Mouse (Mus musculus): Measurements from ENCODE around the gene Tspan12.
"Not testable (repeated sequence)": the region's sequence is repeated elsewhere in the genome, so short reads cannot be mapped to it uniquely, and the experiment has no call there.

Tspan12 gene

DNA sequence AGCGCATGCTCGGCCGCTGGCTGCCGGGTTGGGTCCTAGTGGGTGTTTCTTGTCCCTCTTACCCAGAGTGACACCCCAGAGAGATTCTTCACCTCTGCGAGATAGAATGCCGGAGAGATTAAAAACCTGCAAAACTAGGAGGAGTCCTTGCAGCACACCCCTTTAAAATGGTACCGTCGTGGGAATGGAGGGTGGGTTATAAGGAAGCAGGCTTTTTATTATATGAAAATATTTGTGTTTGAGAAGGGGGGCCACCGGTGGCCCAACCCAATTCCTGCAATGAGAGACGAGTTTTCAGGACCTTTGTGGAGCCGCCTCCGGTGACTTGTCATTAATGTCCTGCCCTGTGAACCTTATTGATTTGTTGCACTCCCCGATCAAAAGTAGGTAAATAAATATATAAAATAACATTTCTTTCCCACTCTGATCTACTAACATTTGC, at the start of gene Tspan12:
Tspan12 (minus strand) TSS at position 172 of the 442 bp plus-strand sequence.
- no peak for DNase-seq (ENCODE audit: low spot score in 2 of 2)

DNA sequence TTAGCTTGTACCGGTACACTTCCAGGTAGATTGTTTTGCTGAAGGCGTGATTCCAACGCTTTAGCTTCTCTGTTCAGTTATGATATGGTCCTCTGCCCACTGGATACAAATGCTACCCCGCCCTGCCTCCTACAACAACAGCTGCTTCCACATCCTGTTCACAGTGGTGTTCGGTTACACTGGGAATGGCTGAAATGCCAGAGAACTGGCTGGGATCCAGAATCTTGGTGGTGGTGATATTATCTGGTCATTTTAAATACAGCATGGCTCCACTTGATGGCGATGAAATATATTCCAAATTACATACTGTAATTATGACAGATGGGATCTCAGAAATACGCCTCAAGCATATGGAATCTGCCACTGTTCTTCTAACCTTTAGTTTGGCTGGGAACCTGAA, 42.1 kb upstream of the Tspan12 start:
- no peak for DNase-seq (ENCODE audit: low spot score in 2 of 2)

DNA sequence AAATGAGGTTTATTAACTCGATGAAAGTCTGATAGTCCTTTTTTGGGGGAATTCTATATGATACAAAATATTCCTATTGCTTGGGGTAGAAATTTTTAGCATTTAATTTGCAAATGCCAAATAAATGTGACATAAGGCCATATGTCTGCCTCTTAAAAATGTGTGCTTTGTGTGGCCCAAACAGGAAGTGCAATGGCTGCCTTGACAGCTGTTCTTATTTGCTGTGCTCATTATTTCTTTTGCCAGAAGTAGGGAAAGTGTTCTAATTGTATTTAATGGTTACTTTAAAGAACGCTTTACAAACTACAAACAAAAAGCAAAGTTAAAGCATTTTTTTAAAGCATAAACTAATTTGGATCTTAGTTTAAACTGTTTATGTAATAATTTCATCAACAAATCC, 36.8 kb upstream of the Tspan12 start:
- DNase-seq (ENCODE audit: low spot score in 2 of 2), result no peak

DNA sequence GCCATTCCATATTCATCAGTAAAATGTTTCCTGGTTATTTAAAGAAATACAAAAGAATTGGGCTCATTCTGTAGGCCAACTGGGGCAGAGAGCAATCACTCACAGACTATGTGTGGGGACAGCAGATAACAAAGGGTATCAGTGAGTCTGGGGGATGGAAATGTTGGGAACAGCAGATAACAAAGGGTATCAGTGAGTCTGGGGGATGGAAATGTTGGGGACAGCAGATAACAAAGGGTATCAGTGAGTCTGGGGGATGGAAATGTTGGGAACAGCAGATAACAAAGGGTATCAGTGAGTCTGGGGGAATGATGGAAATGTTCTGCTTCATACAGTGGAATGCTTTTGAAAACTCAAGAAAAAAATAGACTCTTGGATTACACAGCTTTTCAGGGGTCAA, 35.7 kb upstream of the Tspan12 start:
- not testable (repeated sequence) for DNase-seq (ENCODE audit: low spot score in 2 of 2)

DNA sequence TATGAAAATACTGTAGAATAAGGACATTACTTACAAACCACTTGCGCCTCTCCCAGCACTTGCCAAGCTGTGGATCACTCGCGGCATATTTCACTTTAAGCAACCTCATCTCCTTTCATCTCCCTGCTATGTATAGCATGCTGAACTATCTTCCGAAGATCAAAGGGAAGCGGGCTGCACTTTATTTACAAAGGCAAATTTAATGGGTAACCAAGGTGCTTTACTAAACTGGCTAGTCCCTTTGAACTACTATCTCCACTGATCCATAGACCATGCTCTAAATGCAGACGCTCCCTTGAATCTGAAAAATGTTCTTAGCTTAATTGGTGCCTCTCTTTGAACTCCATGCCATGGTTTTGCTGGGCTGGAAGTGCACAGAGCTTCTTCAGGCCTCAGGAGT, 27.2 kb upstream of the Tspan12 start:
- no peak for DNase-seq (ENCODE audit: low spot score in 2 of 2)

DNA sequence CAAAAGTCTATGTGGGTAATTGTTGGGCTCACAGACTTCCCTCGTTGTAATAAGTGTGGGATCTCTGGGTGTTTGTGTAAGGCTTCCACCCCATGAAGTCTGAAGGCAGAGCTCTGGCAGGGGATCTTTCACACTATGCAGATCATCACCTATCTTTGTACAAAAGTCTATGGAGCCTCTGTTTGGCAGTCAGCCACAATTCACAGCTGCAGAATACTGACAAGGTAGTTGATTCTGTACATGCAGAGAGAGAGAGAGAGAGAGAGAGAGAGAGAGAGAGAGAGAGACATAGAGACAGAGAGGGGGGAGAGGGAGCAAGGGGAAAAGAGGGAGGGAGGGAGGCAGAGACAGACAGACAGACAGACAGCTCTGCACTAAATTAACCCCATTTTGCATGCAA, 15.0 kb upstream of the Tspan12 start:
- DNase-seq (ENCODE audit: low spot score in 2 of 2), result no peak

DNA sequence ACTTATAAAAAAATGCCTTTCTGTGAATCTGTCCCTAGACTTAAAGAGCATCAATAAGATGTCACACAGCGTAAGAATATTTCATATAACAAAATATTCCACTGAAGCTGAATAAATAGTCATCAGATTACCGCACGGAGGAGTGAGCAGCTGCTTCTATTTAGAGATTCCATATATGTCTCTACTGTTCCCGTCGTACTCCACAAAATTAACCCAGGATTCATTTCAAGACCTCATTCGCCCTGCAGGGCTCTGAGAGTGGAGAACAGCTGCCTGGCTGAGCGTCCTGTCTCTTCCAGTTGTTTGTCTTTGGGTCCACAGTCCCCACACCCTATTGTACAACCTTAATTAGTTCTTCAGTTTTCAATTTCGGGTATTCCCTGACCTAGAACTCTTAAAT, 11.9 kb upstream of the Tspan12 start:
- DNase-seq (ENCODE audit: low spot score in 2 of 2), result no peak

DNA sequence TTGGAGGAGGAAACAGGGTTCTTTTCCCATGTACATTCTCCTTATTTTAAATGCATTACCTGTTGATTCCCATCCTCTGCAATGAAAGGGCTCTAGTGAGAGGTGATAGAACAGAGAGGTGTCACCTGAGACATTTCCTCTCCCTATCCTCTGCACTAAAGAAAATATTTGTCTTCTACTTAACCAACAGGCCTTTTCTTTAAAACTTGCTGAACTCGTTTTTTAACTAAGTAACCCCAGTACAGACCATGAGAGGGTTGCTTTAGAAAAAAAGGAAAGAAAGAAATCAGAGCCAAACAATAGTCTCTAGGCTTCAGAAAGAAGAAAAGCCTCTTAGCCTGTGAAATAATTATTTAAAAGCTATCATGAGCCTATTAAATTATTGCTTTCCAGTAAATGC, 11.2 kb upstream of the Tspan12 start:
- no peak for DNase-seq (ENCODE audit: low spot score in 2 of 2)

DNA sequence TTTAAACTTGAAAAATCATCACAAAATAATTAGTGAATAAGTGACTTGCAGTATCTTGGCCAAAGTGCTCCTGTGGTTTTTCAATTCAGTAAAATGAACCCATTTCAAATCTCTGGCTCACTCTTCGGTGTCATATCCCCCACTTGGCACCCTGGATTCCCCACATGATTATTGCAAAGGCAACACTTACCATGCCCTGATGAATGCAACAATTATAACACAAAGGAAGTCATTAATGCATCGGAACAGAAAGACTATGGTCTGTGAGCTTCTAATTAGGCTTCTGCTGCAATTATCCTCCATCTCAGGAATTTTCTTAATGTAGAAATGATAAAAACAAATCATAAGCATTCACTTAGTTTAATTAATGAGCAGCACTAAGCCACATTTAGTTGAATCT, 9.0 kb upstream of the Tspan12 start:
- DNase-seq (ENCODE audit: low spot score in 2 of 2), result no peak

DNA sequence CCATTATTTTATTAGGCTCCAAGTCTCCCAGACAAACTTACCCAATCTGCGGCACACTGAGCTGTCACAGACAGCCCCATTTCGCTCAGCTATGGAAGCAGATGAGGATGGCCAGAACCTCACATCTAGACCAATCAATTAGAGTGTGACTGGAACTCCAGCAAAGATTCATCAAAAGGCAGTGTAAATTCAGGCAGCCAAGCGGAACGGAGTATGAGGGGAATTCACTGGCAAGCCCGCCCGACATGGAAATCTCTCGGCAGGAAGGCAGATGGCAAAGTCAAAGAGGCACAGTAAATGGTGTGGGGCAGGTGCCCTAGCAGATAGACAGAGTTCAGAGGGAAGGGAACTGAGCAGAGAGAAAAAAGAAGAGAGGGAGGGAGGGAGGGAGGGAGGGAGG, 5.5 kb upstream of the Tspan12 start:
- DNase-seq (ENCODE audit: low spot score in 2 of 2), result no peak

DNA sequence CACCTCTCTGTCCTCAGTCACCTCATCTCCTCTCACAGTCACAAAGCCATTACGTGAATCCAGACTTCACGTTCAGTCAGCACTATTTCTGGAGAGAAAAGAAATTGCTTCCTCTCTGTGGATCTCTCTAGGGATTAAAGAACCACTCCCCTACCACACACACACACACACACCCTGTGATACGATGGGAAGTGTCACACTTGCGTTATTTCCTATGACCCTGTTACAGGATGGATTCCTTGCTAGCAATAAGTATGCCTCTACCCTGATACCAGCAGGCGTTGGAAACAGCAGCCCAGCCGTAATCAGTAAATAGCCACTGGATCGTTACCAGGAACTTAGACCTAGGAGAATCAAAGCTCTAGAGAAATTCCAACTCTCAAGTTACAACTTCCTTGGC, 3.6 kb upstream of the Tspan12 start:
- DNase-seq (ENCODE audit: low spot score in 2 of 2), result no peak

DNA sequence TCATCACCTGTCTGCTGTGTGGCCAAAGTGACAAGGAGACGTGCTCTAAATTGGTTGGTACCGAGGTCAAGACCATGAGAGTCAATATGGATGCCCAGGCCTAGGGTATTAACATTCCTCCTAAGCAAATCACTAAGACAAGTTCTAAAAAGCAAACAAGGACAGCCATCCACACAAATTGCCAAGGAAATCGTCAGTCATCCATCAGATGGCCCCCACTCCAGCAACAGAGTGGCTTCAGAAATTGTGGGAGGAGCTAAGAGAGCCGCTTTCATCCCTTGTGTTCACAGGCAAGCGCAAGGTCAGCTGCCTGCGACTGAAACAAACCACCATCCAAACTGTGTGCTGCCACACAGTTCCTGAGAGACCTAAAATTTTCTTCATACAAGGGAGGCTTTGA, 1.0 kb upstream of the Tspan12 start:
- DNase-seq (ENCODE audit: low spot score in 2 of 2), result no peak

DNA sequence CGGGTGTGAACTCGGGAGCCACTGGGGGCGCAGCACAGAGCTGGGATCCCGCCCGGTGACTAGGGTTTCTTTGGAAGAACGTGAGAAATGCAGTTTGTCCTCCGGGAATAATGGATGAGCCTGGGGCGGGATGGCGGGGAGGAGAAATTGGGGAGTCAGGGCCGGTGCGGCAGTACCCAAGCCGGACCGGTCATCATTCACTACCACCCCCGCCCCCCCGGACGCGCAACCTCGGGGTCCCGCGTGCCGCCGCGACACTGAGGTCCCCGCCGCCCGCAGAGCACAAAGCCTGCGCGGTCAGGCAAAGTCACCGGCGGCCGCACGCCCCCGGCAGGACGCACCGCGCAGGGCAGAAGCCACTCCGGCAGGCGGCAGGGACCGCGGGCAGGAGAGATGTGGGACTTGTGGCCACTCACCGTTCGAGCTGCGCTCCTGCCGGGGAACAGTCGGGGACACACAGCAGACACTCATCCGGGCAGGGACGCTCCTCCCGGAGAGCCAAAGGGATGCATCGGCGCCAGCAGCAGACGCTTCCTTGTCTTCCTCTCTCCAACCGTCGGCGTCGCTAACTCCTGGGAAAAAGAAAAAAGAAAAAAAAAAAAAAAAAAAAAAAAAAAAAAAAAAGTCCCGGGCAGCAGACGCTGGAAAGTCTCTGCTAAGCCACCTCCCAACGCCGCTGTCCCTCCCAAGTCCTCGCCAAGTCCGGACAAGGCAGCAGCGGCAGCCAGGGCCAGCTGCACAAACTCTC, 545 bp downstream of the Tspan12 start:
- no peak for DNase-seq (ENCODE audit: low spot score in 2 of 2)

DNA sequence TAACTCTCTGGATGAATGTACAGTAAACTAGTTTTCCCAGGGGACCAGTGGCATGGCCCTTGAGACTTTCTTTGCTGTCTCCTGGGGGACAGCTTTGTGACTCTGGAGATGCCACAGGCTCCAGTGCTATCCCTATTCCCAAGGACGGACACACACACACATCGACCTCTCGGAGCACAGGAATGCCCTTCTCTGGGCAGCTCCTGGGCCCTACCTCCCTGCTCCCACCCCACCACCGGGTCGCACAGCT, 1.0 kb downstream of the Tspan12 start:
- no peak for DNase-seq (ENCODE audit: low spot score in 2 of 2)

DNA sequence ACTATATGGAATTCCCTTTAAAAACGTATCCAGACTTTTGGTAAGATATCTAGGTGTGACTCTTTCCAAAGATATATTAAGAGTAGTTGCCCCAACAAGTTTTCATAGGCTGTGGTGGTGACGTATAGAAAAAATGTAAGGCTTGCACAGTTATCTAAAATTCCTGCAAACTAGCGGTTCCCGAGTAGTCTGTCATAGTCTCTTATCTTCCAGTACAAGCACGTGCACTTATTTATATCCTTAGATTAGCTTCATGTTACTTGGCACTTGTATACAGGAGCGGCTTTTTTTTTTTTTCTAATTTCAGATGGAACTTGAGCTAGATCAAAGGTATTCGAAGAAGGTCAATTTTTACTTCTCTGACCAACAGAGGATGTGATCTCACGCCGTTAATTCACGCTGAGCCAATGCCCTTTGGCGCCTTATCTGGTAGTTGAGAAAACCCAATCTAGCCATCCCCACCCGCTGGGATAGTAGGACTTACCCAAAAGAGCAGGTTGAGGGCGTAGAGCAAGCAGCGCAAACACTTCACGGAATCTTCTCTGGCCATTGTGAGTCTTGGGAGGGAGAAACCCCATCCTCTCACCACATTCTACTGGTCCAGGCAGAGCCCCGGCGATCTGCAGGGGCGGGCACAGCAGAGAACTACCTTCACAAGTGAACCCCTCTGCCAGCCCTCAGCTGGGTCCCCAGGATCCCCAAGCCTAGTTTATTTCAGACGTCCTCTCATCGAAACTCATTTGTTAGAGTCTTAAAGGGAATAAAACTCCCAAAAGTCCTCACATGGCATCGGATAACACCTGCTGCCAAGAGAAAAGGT, 1.6 kb downstream of the Tspan12 start:
- DNase-seq (ENCODE audit: low spot score in 2 of 2), result no peak

DNA sequence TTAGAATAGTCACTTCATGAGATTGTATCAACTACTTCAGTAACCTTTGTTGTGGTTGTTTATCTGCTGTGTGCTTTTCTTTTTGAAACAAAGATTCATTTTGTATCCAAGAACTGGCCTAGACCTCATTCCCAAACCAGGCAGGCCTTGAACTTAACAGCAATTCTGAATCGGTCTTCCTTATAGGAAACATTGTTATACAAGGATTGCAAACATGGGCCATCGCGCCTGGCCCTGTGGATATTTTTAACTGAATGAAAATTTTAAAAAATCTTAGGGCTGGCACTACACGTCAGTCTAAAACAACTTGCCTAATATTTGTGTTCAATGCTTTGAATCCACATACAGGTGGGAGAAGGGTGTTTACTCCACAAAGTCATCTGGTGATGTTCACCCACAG, 3.5 kb downstream of the Tspan12 start:
- no peak for DNase-seq (ENCODE audit: low spot score in 2 of 2)

DNA sequence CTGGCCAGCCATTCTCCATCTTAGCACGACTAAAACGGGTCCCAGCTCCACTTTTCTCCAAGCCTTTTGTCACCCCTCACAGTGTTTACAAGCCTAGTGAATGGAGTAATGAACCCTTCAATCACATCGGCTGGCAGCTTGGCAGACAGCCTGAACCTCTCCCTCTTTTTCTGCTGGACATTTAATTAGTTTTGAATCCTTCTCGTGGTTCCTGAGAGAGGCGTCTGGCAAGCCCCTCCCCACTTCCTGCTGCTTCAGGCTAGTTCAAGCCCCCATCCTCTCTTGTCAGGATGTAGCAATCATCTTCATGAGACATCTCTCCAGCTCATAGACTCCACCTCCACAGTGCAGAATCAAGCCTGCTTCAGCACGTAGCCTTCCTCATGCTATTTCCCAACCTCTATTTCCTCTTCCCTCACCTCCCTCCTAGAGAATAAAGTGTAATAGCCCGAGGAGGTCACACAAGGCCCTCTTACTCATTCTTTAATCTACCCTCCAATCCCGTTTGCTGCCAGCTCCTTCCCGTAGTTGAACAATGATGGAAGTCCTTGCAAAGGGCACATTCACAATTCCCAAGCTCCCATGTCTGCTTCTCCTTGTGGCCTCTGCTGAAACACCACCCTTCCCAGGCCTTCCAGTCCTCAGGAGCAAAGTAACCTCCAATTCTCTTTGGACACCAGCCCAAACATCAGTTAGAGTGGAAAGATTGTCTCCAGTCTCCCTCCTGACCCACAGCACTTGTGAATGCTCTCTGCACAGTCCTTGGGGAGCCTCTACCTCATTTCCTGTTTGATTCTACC, 12.1 kb downstream of the Tspan12 start:
- no peak for DNase-seq (ENCODE audit: low spot score in 2 of 2)

DNA sequence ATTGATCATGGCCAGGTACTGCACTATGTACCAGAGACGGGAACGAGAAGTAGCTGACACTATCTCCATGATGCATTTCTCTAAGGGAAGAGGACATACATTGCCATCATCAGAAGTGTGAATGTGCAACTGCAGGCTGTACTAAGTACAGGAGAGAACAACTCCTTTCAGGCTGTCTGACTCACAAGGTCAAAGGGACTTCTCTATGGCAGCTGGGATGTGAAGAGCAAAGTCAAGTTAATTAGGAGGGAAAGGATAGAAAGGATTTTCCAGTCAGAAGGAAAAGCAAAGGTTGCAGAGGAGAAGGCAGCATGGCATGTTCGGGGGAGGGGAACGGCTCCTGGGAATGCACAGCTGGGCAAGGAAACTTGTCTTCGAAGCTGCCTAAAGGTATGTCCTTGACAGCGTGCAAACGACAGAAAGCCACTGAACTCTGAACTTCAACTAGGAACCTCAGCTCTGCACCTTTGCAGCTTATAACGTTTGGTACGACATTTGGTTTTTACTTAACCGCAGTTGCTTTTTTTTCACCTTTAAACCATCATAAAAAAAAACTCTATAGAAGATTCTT, 13.0 kb downstream of the Tspan12 start:
- DNase-seq (ENCODE audit: low spot score in 2 of 2), result no peak

DNA sequence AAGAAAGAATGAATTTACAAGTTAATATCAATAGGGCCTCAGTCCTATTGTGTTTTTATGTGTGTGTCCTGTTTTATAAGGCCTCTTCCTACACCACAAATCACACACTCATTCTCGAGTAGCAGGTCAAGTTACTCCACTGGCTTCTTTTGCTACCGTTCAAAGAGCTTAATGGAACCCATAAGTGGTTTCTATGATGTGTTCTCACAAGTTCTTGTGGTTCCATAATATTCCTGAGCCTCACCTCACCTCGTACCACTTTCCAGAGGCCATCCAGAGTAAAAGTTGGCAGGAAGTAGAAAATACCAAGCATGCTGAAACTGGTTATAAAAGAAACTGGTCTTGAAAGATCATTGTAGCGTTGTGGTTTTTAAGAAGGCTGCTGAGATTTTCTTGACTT, 18.8 kb downstream of the Tspan12 start:
- DNase-seq (ENCODE audit: low spot score in 2 of 2), result no peak

DNA sequence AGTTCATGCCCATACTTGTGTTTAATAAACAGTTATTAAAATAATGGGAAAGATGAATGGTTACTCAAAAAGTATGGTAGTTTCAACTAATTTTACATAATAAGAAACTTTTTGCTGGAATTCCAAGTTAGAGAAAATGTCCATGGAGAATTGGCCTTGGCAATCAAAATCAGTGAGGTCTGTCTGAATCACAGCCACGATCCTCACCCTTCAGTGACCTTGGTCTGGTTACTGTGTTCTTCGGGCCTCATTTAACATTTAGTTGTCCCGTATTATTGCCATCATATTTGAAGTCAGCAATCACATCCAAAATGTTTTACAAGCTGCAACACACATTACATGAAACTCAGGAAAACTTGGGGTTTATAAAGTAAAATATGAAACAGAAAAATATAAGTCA, 20.4 kb downstream of the Tspan12 start:
- DNase-seq (ENCODE audit: low spot score in 2 of 2), result no peak

DNA sequence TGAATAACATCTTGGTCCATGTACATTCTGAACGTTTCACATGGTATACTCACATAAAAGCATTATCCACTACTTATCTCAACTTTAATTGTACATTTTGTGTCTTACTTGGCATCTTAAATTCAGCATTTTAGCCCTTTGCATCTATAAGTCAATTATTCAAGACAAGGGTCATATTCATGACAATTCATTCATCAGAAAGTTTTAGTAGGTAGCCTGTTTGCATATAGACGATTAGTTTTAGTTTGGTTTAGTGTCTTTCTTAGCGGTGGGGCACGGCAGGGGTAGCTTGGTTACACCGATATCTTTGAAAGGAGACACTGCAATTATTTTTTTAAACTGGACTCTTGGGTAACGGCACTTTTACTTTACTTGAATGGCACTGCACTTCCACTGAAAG, 21.4 kb downstream of the Tspan12 start:
- DNase-seq (ENCODE audit: low spot score in 2 of 2), result no peak

DNA sequence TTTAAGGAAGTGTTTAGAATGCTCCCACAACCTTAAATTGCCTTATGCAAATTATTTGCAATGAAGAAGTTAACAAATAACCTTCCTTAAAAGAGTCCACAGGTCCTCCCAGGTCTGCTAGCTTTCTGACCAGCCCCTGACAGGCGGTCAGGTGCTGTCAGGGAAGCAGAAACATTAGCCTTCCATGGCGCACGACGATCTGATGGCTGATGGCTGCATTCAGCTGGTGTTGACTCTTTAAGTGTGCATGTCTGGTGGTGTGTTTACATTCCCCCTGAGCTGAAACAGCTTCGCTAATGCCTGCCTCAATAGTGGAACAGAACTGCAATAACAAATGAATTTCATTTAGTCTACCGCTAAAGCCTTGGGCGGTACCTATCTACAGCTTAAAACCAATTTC, 22.4 kb downstream of the Tspan12 start:
- no peak for DNase-seq (ENCODE audit: low spot score in 2 of 2)

Measured in natural killer cell, adult 2 months (primary cell).